Mouse (Mus musculus) urinary bladder, postnatal 36 days (tissue): ENCODE measurements around the gene Flnb.

ENCODE experiments used
- DNase-seq, 2 experiments: peaks; one replicate each; pipeline ENCODE4 v3.0.0; 2022; ENCODE audit warnings: low spot score in 2 of 2, mixed read lengths in 1 of 2

Gene Flnb

GRCm38 (mm10) chr14:7826151-7826937 lies 8.6 kb downstream of the Flnb start:
- DNase-seq = no peak

GRCm38 (mm10) chr14:7829181-7829580 lies 11.4 kb downstream of the Flnb start:
- DNase-seq = no peak

- DNase-seq = no peak
Observed at GRCm38 (mm10) chr14:7831770-7832439, 14.1 kb downstream of the Flnb start.

GRCm38 (mm10) chr14:7832440-7832783 lies 14.7 kb downstream of the Flnb start:
- DNase-seq = no peak

GRCm38 (mm10) chr14:7833458-7833857 lies 15.7 kb downstream of the Flnb start:
- no peak for DNase-seq

GRCm38 (mm10) chr14:7838564-7839089 lies 20.9 kb downstream of the Flnb start:
- no peak for DNase-seq

GRCm38 (mm10) chr14:7839950-7840514 lies 22.3 kb downstream of the Flnb start:
- no peak for DNase-seq

GRCm38 (mm10) chr14:7842631-7843332 lies 25.0 kb downstream of the Flnb start:
- DNase-seq = no peak

- no peak for DNase-seq
Observed at GRCm38 (mm10) chr14:7846696-7847095, 28.9 kb downstream of the Flnb start.

GRCm38 (mm10) chr14:7847746-7848232 lies 30.0 kb downstream of the Flnb start:
- no peak for DNase-seq

- DNase-seq = no peak
Observed at GRCm38 (mm10) chr14:7850913-7851312, 33.2 kb downstream of the Flnb start.

- peak in 1 of 2 experiments; percentile 59 for DNase-seq
Observed at GRCm38 (mm10) chr14:7851543-7852065, 33.8 kb downstream of the Flnb start.

- DNase-seq = peak in 1 of 2 experiments; percentile 21
Observed at GRCm38 (mm10) chr14:7853691-7854090, 35.9 kb downstream of the Flnb start.

- DNase-seq = no peak
Observed at GRCm38 (mm10) chr14:7854366-7854765, 36.6 kb downstream of the Flnb start.

- DNase-seq = no peak
Observed at GRCm38 (mm10) chr14:7855101-7855500, 37.3 kb downstream of the Flnb start.

GRCm38 (mm10) chr14:7855501-7855900 lies 37.7 kb downstream of the Flnb start:
- DNase-seq = no peak

- DNase-seq = no peak
Observed at GRCm38 (mm10) chr14:7856348-7856747, 38.6 kb downstream of the Flnb start.

GRCm38 (mm10) chr14:7857835-7858234 lies 40.1 kb downstream of the Flnb start:
- no peak for DNase-seq

GRCm38 (mm10) chr14:7858430-7858829 lies 40.7 kb downstream of the Flnb start:
- no peak for DNase-seq

- no peak for DNase-seq
Observed at GRCm38 (mm10) chr14:7860525-7861154, 42.9 kb downstream of the Flnb start.

- DNase-seq = no peak
Observed at GRCm38 (mm10) chr14:7861275-7861674, 43.5 kb downstream of the Flnb start.
